Mouse (Mus musculus) forebrain, embryonic 11.5 days (tissue): Measurements from ENCODE around the gene Adamts12. TPM values are rescaled to one million over a fixed set of nuclear protein-coding genes. Genes with fewer than 3 reads are reported as not detected.

Experiments used
- ATAC-seq: fragments of 200-750 bp; cut with Nextera tagmentation; replicated peaks from 2 replicates; pipeline ENCODE4 v1.8.0; 2017; ENCODE audit warnings: moderate TSS enrichment; ENCODE audit not compliant: low FRiP score
- DNase-seq: peaks from one replicate; pipeline ENCODE4 v3.0.0-alpha.2; 2017; ENCODE audit warnings: low spot score
- H3K27ac ChIP-seq: fragments of 300-500 bp; sonication (generic); 2 replicates; pipeline ENCODE4 v1.5.1; 2014; ENCODE audit warnings: low read depth, low read length
- H3K27me3 ChIP-seq: fragments of 300-500 bp; sonication (generic); 2 replicates; pipeline ENCODE4 v1.6.1; 2014; ENCODE audit warnings: mild to moderate bottlenecking, low read length, mixed read lengths; ENCODE audit not compliant: control insufficient read depth, insufficient read depth
- H3K36me3 ChIP-seq: fragments of 300-500 bp; sonication (generic); 2 replicates; pipeline ENCODE4 v1.6.1; 2014; ENCODE audit warnings: mild to moderate bottlenecking, low read length, moderate library complexity, mixed read lengths; ENCODE audit not compliant: control insufficient read depth, insufficient read depth
- H3K4me1 ChIP-seq: fragments of 300-500 bp; sonication (generic); replicated peaks from 2 replicates; pipeline ENCODE4 v1.6.1; 2014; ENCODE audit warnings: low read length, mixed read lengths; ENCODE audit not compliant: control insufficient read depth, insufficient read depth
- H3K4me2 ChIP-seq: fragments of 300-500 bp; sonication (generic); 2 replicates; pipeline ENCODE4 v1.6.1; 2014; ENCODE audit warnings: low read depth, mild to moderate bottlenecking, low read length, moderate library complexity, mixed read lengths; ENCODE audit not compliant: severe bottlenecking
- H3K4me3 ChIP-seq: fragments of 300-500 bp; sonication (generic); 2 replicates; pipeline ENCODE4 v1.5.1; 2014; ENCODE audit warnings: low read depth, low read length
- H3K9ac ChIP-seq: fragments of 300-500 bp; sonication (generic); 2 replicates; pipeline ENCODE4 v1.6.1; 2014; ENCODE audit warnings: low read length
- H3K9me3 ChIP-seq: fragments of 300-500 bp; sonication (generic); 2 replicates; pipeline ENCODE4 v1.6.1; 2016; ENCODE audit warnings: low read length, mixed read lengths; ENCODE audit not compliant: control insufficient read depth
- WGBS: fragments of 180-500 bp; shearing (Covaris S2); extraction: QIAGEN DNeasy Blood & Tissue Kit; methylation state at CpG from one replicate; pipeline ENCODE4 v1.1.7; 2014; 5-methylcytosine and 5-hydroxymethylcytosine counted together
- polyA plus RNA-seq: library from polyadenylated mRNA; unstranded; fragments of >200 nt; fragmentation: Nextera tagmentation; extraction: Ambion mirVana; gene quantifications from 2 replicates; pipeline ENCODE4 v1.2.1, GENCODE M21; 2014

The Adamts12 gene
- polyA plus RNA-seq: 2.1 and 2.4 TPM in 2 replicates

DNA sequence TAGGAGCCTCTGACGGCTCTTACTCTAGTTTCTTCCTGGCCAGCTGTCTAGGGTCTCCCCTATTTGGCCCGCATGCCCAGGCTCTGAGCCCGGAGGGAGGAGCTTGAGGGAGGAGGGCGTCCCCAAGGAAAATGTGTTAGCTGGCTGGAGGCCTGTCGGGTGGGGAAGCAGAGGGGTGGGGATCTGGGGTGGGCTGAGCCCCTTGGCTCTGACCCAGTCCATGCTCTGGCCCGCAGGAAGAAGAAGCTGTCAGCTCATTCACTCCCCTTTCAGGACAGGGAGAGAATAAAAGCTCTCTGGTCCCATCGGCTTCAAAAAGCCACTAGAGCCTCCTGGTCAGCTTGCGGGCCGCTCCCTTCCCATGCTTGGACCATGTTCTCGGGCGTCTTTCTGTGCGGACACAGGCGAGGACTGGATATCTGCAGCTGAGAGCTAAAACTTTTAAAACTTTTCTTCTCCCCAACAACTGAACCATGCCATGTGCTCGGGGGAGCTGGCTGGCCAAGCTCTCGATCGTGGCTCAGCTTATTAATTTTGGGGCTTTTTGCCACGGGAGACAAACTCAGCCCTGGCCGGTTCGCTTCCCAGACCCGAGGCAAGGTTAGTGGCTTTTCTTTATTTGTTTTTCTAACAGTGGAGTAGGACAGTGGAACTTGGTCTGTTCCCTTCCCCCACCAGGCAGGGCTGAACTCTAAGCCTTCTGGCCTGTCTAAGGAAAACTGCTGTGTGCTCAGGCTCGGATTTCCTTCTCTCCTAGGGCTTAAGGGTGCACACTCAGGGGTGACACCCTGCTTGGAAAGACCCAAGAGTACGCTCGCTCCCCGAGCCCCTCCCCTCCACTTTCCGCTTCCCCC lies at the start of gene Adamts12:
Gene Adamts12 (plus strand): TSS at position 233 of the 854 bp plus-strand sequence.
- H3K4me1 ChIP-seq: peaks cover 3% of the 10 kb centered on the region; the same call in 1 of the 2 replicates
- peak within 1 kb of the TSS; percentile 41 for H3K4me2 ChIP-seq
- H3K9me3 ChIP-seq: no peaks in the 10 kb centered on the region
- peak within 1 kb of the TSS; percentile 16 for H3K4me3 ChIP-seq
- ATAC-seq (peak; percentile 78), DNase-seq (peak; percentile 60)
- H3K36me3 ChIP-seq: no peaks in the 10 kb centered on the region
- no peaks in the 10 kb centered on the region; the same call in 1 of the 2 replicates for H3K27me3 ChIP-seq
- H3K9ac ChIP-seq: peak within 1 kb of the TSS; percentile 23
- WGBS: 2% methylated on average over 25 of the region's 25 CpGs
- H3K27ac ChIP-seq: no peak within 1 kb of the TSS

DNA sequence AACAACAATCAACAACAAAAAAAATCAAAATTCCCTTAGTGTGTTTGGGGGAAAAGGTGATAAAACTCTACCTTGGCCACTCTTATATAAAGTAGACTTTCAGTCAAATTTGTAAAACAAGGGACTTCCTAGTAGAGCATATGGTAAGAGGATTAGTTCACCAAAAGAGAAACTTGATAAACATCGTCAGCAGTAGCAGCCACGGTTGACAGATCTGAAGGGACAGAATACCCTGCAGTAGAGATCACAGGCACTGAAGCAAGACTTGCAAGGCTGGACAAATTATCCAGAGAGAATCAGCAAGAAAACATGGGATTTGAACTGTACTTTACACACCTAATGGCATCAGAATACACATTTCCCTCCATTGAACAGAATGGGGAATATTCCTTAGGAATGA lies 49.7 kb upstream of the Adamts12 start:
- no peak for DNase-seq

DNA sequence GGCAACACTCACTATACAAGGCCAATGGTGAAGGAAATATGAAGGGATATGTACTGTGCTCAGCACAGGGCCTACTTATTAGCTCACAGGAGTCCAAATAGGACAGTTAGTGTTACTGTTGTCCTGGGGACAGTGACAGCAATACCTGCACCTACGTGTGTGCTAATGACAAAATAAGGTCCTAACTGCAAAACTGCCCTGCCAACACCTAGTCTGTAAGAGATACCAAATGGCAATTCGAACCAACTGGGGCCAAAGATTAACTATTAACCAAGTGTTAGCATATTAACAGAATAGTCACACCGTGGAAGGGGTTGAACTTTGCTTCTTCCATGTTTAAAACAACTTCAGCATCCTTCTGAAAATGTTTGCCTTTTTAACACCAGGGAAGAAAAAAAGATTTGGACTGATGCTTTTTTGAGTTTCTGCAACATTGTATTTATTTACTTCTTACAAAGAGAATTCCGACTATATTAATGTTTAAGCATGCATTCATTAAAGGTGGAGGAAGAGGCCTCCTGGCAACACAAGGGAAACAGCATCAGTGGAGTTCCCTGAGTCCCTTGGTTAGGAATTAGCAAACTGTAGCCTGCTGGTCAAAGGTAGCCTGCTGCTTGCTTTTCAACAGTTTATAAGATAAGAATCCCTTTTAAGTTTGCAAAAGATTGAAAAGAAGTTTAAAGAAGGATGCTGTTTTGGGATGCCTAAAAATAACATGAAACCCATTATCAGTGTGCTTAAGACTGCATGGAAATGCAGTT lies 37.6 kb upstream of the Adamts12 start:
- no peaks in the 10 kb centered on the region for H3K27me3 ChIP-seq
- H3K9me3 ChIP-seq: no peaks in the 10 kb centered on the region
- no peaks in the 10 kb centered on the region for H3K4me1 ChIP-seq
- 76% methylated on average over 4 of the region's 4 CpGs for WGBS
- ATAC-seq (no peak), DNase-seq (no peak)
- no peaks in the 10 kb centered on the region for H3K36me3 ChIP-seq
- H3K4me3 ChIP-seq: no peak overlapping the region
- H3K4me2 ChIP-seq: no peak overlapping the region
- no peak overlapping the region for H3K9ac ChIP-seq
- no peak overlapping the region for H3K27ac ChIP-seq

More for the DNA sequence above, 49.7 kb upstream of the Adamts12 start:
- H3K36me3 ChIP-seq: no peaks in the 10 kb centered on the region
- H3K4me2 ChIP-seq: no peak overlapping the region
- no peaks in the 10 kb centered on the region for H3K4me1 ChIP-seq
- no peak overlapping the region for H3K27ac ChIP-seq
- no peaks in the 10 kb centered on the region for H3K9me3 ChIP-seq
- no peak for ATAC-seq
- no peak overlapping the region for H3K9ac ChIP-seq
- H3K4me3 ChIP-seq: no peak overlapping the region
- WGBS: 31% methylated on average over 2 of the region's 2 CpGs
- no peaks in the 10 kb centered on the region for H3K27me3 ChIP-seq

DNA sequence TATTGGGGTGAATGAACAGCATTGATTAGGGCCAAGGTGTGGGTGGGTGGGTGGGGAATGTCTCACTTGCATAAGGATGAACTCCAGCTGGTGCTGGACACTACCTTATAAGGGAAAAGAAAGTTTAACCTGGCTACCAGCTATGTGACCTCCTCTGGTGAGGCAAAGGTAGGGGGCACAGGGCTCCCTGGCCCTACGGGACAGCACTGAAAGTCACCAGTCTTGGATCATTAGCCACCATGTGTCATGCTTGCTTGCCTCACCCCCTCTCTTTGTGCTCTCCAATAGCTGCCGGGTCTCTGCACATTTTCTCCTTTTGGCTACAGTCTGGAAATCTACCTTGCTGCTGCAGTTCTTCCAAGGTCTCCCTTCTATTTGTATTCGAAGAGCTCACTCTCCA lies 34.4 kb upstream of the Adamts12 start:
- Histone ChIP-seq H3K36me3 (no peaks in the 10 kb centered on the region), H3K4me2 (no peak overlapping the region), H3K9ac (no peak overlapping the region), H3K27me3 (peaks cover 7% of the 10 kb centered on the region), H3K27ac (no peak overlapping the region), H3K4me1 (no peaks in the 10 kb centered on the region), H3K4me3 (no peak overlapping the region), H3K9me3 (no peaks in the 10 kb centered on the region)
- WGBS: 81% methylated on average over 3 of the region's 3 CpGs
- ATAC-seq (no peak), DNase-seq (no peak)

DNA sequence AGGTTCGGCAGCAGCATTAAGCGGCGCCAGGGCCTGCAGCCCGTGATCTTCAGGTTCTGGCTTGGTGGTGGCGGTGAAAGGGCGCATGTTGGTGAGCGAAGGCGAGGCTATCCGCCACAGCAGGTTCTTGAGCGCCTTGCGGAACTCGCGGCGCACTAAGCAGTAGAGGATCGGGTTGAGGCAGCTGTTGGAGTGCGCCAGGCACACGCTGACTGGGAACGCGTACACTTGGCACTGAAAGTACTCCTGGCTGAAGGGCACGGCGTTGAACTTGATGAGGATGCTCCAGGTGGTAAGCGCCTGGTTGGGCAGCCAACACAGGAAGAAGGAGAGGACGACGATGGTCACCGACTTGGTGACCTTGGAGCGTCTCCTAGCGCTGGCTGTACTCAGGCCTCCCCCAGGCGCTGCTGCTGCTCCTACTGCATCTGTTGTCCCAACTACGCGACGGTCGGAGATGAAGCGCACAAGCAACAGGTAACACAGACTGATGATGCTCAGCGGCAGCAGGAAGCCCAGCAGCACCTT lies 28.6 kb upstream of the Adamts12 start:
- peak overlapping the region; percentile 22 for H3K4me3 ChIP-seq
- no peaks in the 10 kb centered on the region for H3K9me3 ChIP-seq
- H3K36me3 ChIP-seq: no peaks in the 10 kb centered on the region
- H3K4me1 ChIP-seq: peaks cover 9% of the 10 kb centered on the region
- no peak overlapping the region for H3K9ac ChIP-seq
- DNase-seq (peak; percentile 57), ATAC-seq (no peak)
- 5% methylated on average over 34 of the region's 34 CpGs for WGBS
- H3K27ac ChIP-seq: no peak overlapping the region
- H3K27me3 ChIP-seq: peaks cover 39% of the 10 kb centered on the region
- peak overlapping the region; percentile 49 for H3K4me2 ChIP-seq

DNA sequence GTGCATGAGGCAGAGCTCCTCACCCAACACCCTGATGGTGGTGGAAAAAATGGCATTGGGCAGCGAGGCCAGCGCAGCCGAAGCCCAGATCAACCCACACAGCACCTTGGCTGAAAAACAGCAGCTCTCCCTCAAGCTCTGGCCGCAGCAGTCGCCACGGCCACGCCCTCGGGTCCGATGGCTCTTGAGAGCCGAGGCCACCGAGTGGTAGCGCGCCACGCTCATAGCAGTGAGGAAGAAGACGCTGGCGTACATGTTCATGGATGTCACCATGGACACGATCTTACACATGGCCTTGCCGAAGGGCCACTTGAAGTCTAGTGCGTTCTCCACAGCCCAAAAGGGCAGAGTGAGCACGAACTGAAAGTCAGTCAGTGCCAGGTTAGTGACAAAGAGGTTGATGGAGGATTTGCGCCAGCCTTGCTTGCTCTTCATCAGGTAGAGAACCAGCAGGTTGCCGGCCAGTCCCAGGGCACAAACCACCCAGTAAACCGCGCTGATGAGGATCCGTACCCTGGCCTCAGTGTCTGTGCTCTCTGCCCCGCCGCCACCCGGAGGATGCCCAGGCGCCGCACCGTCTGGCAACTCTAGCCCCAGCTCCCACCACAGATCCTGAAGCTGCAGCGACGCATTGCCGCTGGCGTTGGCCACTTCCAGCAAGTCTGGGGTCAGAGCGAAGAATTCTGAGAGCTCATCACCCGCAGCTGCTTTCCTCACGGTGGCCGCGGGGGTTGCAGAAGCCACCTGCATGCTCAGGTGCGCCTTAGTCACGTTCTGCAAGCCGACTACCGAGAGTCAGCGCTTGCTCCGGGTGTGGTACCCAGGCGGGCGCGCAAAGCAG lies 27.8 kb upstream of the Adamts12 start:
- H3K9ac ChIP-seq: no peak overlapping the region
- H3K27me3 ChIP-seq: peaks cover 39% of the 10 kb centered on the region
- ATAC-seq (no peak), DNase-seq (peak; percentile 60)
- H3K4me1 ChIP-seq: peaks cover 9% of the 10 kb centered on the region
- H3K36me3 ChIP-seq: no peaks in the 10 kb centered on the region
- H3K4me3 ChIP-seq: peak overlapping the region; percentile 22
- H3K27ac ChIP-seq: no peak overlapping the region
- H3K4me2 ChIP-seq: peak overlapping the region; percentile 49
- 3% methylated on average over 49 of the region's 49 CpGs for WGBS
- H3K9me3 ChIP-seq: no peaks in the 10 kb centered on the region

DNA sequence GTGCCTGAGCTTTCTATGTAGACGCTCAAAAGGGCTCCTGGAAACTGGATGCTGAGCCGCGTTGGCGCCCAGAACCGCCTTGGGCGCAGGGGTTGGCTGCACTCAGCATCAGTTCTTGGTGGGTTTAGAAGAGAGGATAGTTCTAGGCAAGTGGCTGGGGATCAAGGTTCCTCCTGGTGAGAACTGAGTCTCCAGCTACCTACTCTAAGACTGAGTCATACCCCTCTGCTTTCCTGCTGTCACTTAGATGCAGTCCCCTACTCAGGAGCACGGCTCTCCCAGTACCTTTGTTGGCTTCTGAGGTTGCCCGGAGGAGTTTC lies 27.3 kb upstream of the Adamts12 start:
- peak overlapping the region; percentile 49 for H3K4me2 ChIP-seq

DNA sequence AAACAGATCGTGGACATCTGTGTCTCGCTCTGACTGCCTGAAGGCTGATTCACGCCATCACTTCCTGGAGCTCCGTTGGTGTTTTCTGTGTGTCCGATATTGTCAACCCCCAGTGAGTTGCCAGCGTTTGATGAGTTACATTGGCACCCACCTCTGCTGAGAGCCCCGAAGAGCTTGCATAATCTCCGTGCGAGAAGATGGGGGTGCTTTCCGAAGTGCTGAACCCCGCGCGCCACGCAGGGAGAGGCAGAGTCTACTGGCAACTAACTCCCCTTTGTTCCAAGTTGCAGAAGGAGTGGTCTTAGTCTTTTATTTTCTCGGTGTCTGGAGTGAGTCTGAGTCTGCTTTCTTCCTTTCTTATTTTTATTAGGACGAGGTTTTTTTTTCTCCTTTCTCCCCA lies 26.9 kb upstream of the Adamts12 start, which contains the start of gene Rxfp3:
Gene Rxfp3 (minus strand): TSS at position 281 of the 400 bp plus-strand sequence.
- DNase-seq (peak; percentile 57), ATAC-seq (no peak)
- Histone ChIP-seq H3K36me3 (no peaks in the 10 kb centered on the region), H3K4me1 (peaks cover 9% of the 10 kb centered on the region), H3K9ac (no peak within 1 kb of the TSS), H3K27me3 (peaks cover 39% of the 10 kb centered on the region), H3K9me3 (no peaks in the 10 kb centered on the region), H3K4me3 (peak within 1 kb of the TSS; percentile 22), H3K27ac (no peak within 1 kb of the TSS), H3K4me2 (peak within 1 kb of the TSS; percentile 49)
- WGBS: 2% methylated on average over 16 of the region's 16 CpGs

More for the DNA sequence above, 27.3 kb upstream of the Adamts12 start:
- Histone ChIP-seq H3K4me1 (peaks cover 9% of the 10 kb centered on the region), H3K9me3 (no peaks in the 10 kb centered on the region), H3K4me3 (peak overlapping the region; percentile 22), H3K36me3 (no peaks in the 10 kb centered on the region), H3K9ac (no peak overlapping the region), H3K27me3 (peaks cover 39% of the 10 kb centered on the region), H3K27ac (no peak overlapping the region)
- 6% methylated on average over 8 of the region's 8 CpGs for WGBS
- ATAC-seq (no peak), DNase-seq (no peak)
